13 mouse cellular contexts compared by ENCODE assay signal in genomic region chr7:45574472-45575379, GRCm38 (mm10). TPM values are rescaled to one million over a fixed set of nuclear protein-coding genes. Genes with fewer than 3 reads are reported as not detected.
A peak's percentile ranks its signal among the peaks of the same experiment; 100 is the strongest.
DNase-seq lines count a peak whose midpoint lies in the region; ATAC-seq and TF ChIP-seq lines count a peak whose summit lies in the region.
"Had no signal": no experiment of that assay in that cellular context is flagged by ENCODE, and none has a peak within 500 bp of the region (broad histone marks: within the 10 kb centered on the region; RNA-seq: fewer than 3 reads in every experiment).

No protein-coding gene starts in this region.

- H3K27ac ChIP-seq in heart, embryonic 10.5 days = peak overlapping the region; percentile 54; the same call in 1 of the 2 replicates
- no peak overlapping the region; the same call in 1 of the 2 replicates for H3K27ac ChIP-seq in heart, adult 2 months
- peak overlapping the region; percentile 83 for H3K27ac ChIP-seq in kidney, embryonic 16.5 days (ENCODE audit: low read length)
- H3K27ac ChIP-seq in liver, embryonic 15.5 days (replicated peaks) = peak overlapping the region; percentile 48
- H3K27ac ChIP-seq in left cerebral cortex, adult 2 months = no peak overlapping the region
- H3K27ac ChIP-seq: hindbrain, embryonic 12.5 days; limb, embryonic 15.5 days had no signal

- no peak for DNase-seq in heart, embryonic 10.5 days (ENCODE audit: low spot score)
- DNase-seq in heart, adult 2 months = no peak
- no peak for DNase-seq in G1E (ENCODE audit: low spot score)
- no peak for DNase-seq in left cerebral cortex, adult 2 months (ENCODE audit: extremely low spot score in 1 of 2, low spot score in 2 of 2)
- DNase-seq: cerebellum, postnatal 36 days had no signal

- no peak for TF ChIP-seq CTCF in heart, adult 2 months (IDR thresholded peaks at IDR 0.05)
- no peak for TF ChIP-seq CTCF in G1E (IDR thresholded peaks at IDR 0.05; ENCODE audit: low read depth, low read length)
- TF ChIP-seq CTCF in left cerebral cortex, adult 2 months (IDR thresholded peaks at IDR 0.05) = no peak

- no peak overlapping the region for H3K9ac ChIP-seq in heart, adult 2 months (ENCODE audit: low read depth, low read length)
- H3K9ac ChIP-seq in kidney, embryonic 16.5 days (replicated peaks; ENCODE audit: low read length) = peak overlapping the region; percentile 39
- peak overlapping the region; percentile 31 for H3K9ac ChIP-seq in liver, embryonic 15.5 days
- H3K9ac ChIP-seq: hindbrain, embryonic 12.5 days; limb, embryonic 15.5 days had no signal

- H3K4me1 ChIP-seq in heart, embryonic 10.5 days = peaks cover 36% of the 10 kb centered on the region
- peaks cover 4% of the 10 kb centered on the region for H3K4me1 ChIP-seq in heart, adult 2 months (ENCODE audit: control insufficient read depth, insufficient read depth, low read length)
- H3K4me1 ChIP-seq in G1E (ENCODE audit: insufficient read depth, low read depth, low read length) = peaks cover 51% of the 10 kb centered on the region
- H3K4me1 ChIP-seq in kidney, embryonic 16.5 days (ENCODE audit: insufficient read depth, low read length) = peaks cover 43% of the 10 kb centered on the region
- H3K4me1 ChIP-seq in liver, embryonic 15.5 days (replicated peaks) = peaks cover 35% of the 10 kb centered on the region

- peaks cover 38% of the 10 kb centered on the region for H3K36me3 ChIP-seq in heart, embryonic 10.5 days
- no peaks in the 10 kb centered on the region for H3K36me3 ChIP-seq in heart, adult 2 months (ENCODE audit: control insufficient read depth, insufficient read depth, low read length)
- H3K36me3 ChIP-seq in G1E (replicated peaks) = peaks cover 64% of the 10 kb centered on the region
- peaks cover 17% of the 10 kb centered on the region; the same call in 1 of the 2 replicates for H3K36me3 ChIP-seq in kidney, embryonic 16.5 days (ENCODE audit: insufficient read depth, low read length)
- H3K36me3 ChIP-seq in liver, embryonic 15.5 days (replicated peaks) = peaks cover 40% of the 10 kb centered on the region

- no peaks in the 10 kb centered on the region for H3K27me3 ChIP-seq in heart, embryonic 10.5 days (ENCODE audit: insufficient read depth, poor library complexity, severe bottlenecking)
- H3K27me3 ChIP-seq in heart, adult 2 months (ENCODE audit: control insufficient read depth, insufficient read depth, low read length) = no peaks in the 10 kb centered on the region
- H3K27me3 ChIP-seq in G1E (ENCODE audit: insufficient read depth, low read length) = no peaks in the 10 kb centered on the region
- H3K27me3 ChIP-seq in kidney, embryonic 16.5 days (ENCODE audit: insufficient read depth, low read length) = no peaks in the 10 kb centered on the region
- H3K27me3 ChIP-seq in liver, embryonic 15.5 days = no peaks in the 10 kb centered on the region
- H3K27me3 ChIP-seq: hindbrain, embryonic 12.5 days; limb, embryonic 15.5 days had no signal

- intact Hi-C loops in heart, adult 2 months (cut with DNase I) = no loop called here
- intact Hi-C loops in left cerebral cortex, adult 2 months (cut with DNase I) = no loop called here

- no peak for TF ChIP-seq POLR2A in heart, adult 2 months (IDR thresholded peaks at IDR 0.05; ENCODE audit: insufficient read depth, low read depth, low read length)

- no peaks in the 10 kb centered on the region for H3K9me3 ChIP-seq in heart, embryonic 10.5 days
- no peaks in the 10 kb centered on the region for H3K9me3 ChIP-seq in G1E (replicated peaks)
- H3K9me3 ChIP-seq in kidney, embryonic 16.5 days (ENCODE audit: low read length) = no peaks in the 10 kb centered on the region
- no peaks in the 10 kb centered on the region for H3K9me3 ChIP-seq in liver, embryonic 15.5 days (replicated peaks)
- H3K9me3 ChIP-seq: hindbrain, embryonic 12.5 days; limb, embryonic 15.5 days had no signal

- WGBS in heart, embryonic 10.5 days = 79% methylated on average over 15 of the region's 15 CpGs
- 81% methylated on average over 15 of the region's 15 CpGs for WGBS in heart, adult 2 months
- WGBS in kidney, embryonic 16.5 days = 38% methylated on average over 15 of the region's 15 CpGs
- WGBS in liver, embryonic 15.5 days (ENCODE audit: insufficient replicate concordance) = 69% methylated on average over 15 of the region's 15 CpGs

- ATAC-seq in G1E (ENCODE audit: extremely low read depth, insufficient number of reproducible peaks, low FRiP score, poor library complexity, severe bottlenecking) = no peak
- peak; percentile 50 for ATAC-seq in kidney, embryonic 16.5 days (ENCODE audit: low FRiP score, low TSS enrichment)
- ATAC-seq in liver, embryonic 15.5 days (ENCODE audit: insufficient read depth) = peak; percentile 59
- ATAC-seq in granulocyte monocyte progenitor cell, adult 5-6 weeks (replicated peaks; ENCODE audit: poor library complexity, severe bottlenecking) = no peak
- no peak for ATAC-seq in megakaryocyte, adult 5-6 weeks (ENCODE audit: poor library complexity, severe bottlenecking)

- no peaks in the 10 kb centered on the region for H3K79me2 ChIP-seq in heart, adult 2 months (replicated peaks; ENCODE audit: control insufficient read depth, insufficient read depth, low read length)

- no peak for TF ChIP-seq EP300 in heart, adult 2 months (IDR thresholded peaks at IDR 0.05; ENCODE audit: insufficient read depth, low read depth, low read length)

- no peak overlapping the region for H3K4me3 ChIP-seq in heart, embryonic 10.5 days
- H3K4me3 ChIP-seq in heart, adult 2 months = no peak overlapping the region
- H3K4me3 ChIP-seq in G1E (ENCODE audit: low read depth, low read length) = 0 out of 2 replicates have a peak overlapping the region, but pooled peaks have one; percentile 11
- H3K4me3 ChIP-seq in kidney, embryonic 16.5 days (ENCODE audit: low read length) = peak overlapping the region; percentile 34
- H3K4me3 ChIP-seq in liver, embryonic 15.5 days (replicated peaks) = peak overlapping the region; percentile 41
- no peak overlapping the region for H3K4me3 ChIP-seq in left cerebral cortex, adult 2 months
- H3K4me3 ChIP-seq: hindbrain, embryonic 12.5 days; limb, embryonic 15.5 days had no signal

- H3K4me2 ChIP-seq in kidney, embryonic 16.5 days (replicated peaks; ENCODE audit: low read depth, low read length) = peak overlapping the region; percentile 33
- peak overlapping the region; percentile 45 for H3K4me2 ChIP-seq in liver, embryonic 15.5 days
- H3K4me2 ChIP-seq: hindbrain, embryonic 12.5 days; limb, embryonic 15.5 days had no signal

RNA-seq across cellular contexts. Expression of gene Bcat2, which starts 4.8 kb away (rescaled TPM):
- polyA plus RNA-seq in heart, embryonic 10.5 days (2016; fragmentation: Nextera tagmentation; extraction: Ambion mirVana) = 76.7 and 80.8 TPM in 2 replicates
- total RNA-seq in heart, adult 2 months (2021) = 100 to 1,000 TPM; 219 to 306 TPM
- polyA plus RNA-seq in heart, adult 2 months (2012; rRNA removed) = 142 and 198 TPM in 2 replicates
- total RNA-seq in G1E (2014; fragmentation: Nextera tagmentation) (149 and 178 TPM in 2 replicates), G1E (2017) (45.9 and 47.0 TPM in 2 replicates)
- polyA plus RNA-seq in G1E (2012) = 73.1 and 114 TPM in 2 replicates
- polyA plus RNA-seq in kidney, embryonic 16.5 days (2015; fragmentation: Nextera tagmentation; extraction: Ambion mirVana) = 87.9 and 93.2 TPM in 2 replicates
- 46.3 and 48.5 TPM in 2 replicates for polyA plus RNA-seq in liver, embryonic 15.5 days (2015; fragmentation: Nextera tagmentation; extraction: Ambion mirVana)
- 69.1 and 81.6 TPM in 2 replicates for total RNA-seq in granulocyte monocyte progenitor cell, adult 5-6 weeks (2014; fragmentation: Nextera tagmentation)
- total RNA-seq in granulocyte monocyte progenitor cell, adult 5-6 weeks (2017) = 38.9 and 42.7 TPM in 2 replicates
- 10 to 100 TPM; 25.4 to 26.2 TPM for total RNA-seq in left cerebral cortex, adult 2 months (2021)
- total RNA-seq in megakaryocyte, adult 5-6 weeks (2015) = 24.6 and 26.6 TPM in 2 replicates
- total RNA-seq in megakaryocyte, adult 5-6 weeks (2017) = 16.7 and 24.1 TPM in 2 replicates

RNA-seq across cellular contexts. Expression of gene Hsd17b14, which starts 20.0 kb away (rescaled TPM):
- 0.42 and 1.2 TPM in 2 replicates for polyA plus RNA-seq in heart, embryonic 10.5 days (2016; fragmentation: Nextera tagmentation; extraction: Ambion mirVana)
- total RNA-seq in heart, adult 2 months (2021) = under 1 TPM in 1 of 2 experiments, not detected in 1; 0.76 TPM
- 0.45 and 0.47 TPM in 2 replicates for polyA plus RNA-seq in heart, adult 2 months (2012; rRNA removed)
- total RNA-seq in G1E (2014; fragmentation: Nextera tagmentation) = 34.9 and 44.8 TPM in 2 replicates
- 8.2 and 14.5 TPM in 2 replicates for total RNA-seq in G1E (2017)
- 5.1 and 6.0 TPM in 2 replicates for polyA plus RNA-seq in G1E (2012)
- polyA plus RNA-seq in kidney, embryonic 16.5 days (2015; fragmentation: Nextera tagmentation; extraction: Ambion mirVana) = 13.5 and 15.5 TPM in 2 replicates
- polyA plus RNA-seq in liver, embryonic 15.5 days (2015; fragmentation: Nextera tagmentation; extraction: Ambion mirVana) = 1.9 and 2.2 TPM in 2 replicates
- 4.4 TPM in 1 of 2 replicates, not detected in the other for total RNA-seq in granulocyte monocyte progenitor cell, adult 5-6 weeks (2014; fragmentation: Nextera tagmentation)
- 0.26 and 0.41 TPM in 2 replicates for total RNA-seq in granulocyte monocyte progenitor cell, adult 5-6 weeks (2017)
- total RNA-seq in left cerebral cortex, adult 2 months (2021) = under 1 TPM; 0.61 to 0.68 TPM
- 0.25 TPM in 1 of 2 replicates, not detected in the other for total RNA-seq in megakaryocyte, adult 5-6 weeks (2015)
- total RNA-seq in megakaryocyte, adult 5-6 weeks (2017) = not detected in 2 replicates

RNA-seq across cellular contexts. Expression of gene Fgf21, which starts 40.6 kb away (rescaled TPM):
- not detected in 2 replicates for polyA plus RNA-seq in heart, embryonic 10.5 days (2016; fragmentation: Nextera tagmentation; extraction: Ambion mirVana)
- total RNA-seq in heart, adult 2 months (2021) = not detected
- polyA plus RNA-seq in heart, adult 2 months (2012; rRNA removed) = not detected in 2 replicates
- total RNA-seq in G1E (2014; fragmentation: Nextera tagmentation) = not detected in 2 replicates
- 0.16 TPM in 1 of 2 replicates, not detected in the other for total RNA-seq in G1E (2017)
- not detected in 2 replicates for polyA plus RNA-seq in G1E (2012)
- not detected in 2 replicates for polyA plus RNA-seq in kidney, embryonic 16.5 days (2015; fragmentation: Nextera tagmentation; extraction: Ambion mirVana)
- polyA plus RNA-seq in liver, embryonic 15.5 days (2015; fragmentation: Nextera tagmentation; extraction: Ambion mirVana) = not detected in 2 replicates
- total RNA-seq in granulocyte monocyte progenitor cell, adult 5-6 weeks (2014; fragmentation: Nextera tagmentation) = not detected in 2 replicates
- not detected in 2 replicates for total RNA-seq in granulocyte monocyte progenitor cell, adult 5-6 weeks (2017)
- total RNA-seq in left cerebral cortex, adult 2 months (2021) = not detected
- total RNA-seq in megakaryocyte, adult 5-6 weeks (2015) = not detected in 2 replicates
- not detected in 2 replicates for total RNA-seq in megakaryocyte, adult 5-6 weeks (2017)
- total RNA-seq: gastrocnemius, adult 8-10 months; layer of hippocampus, postnatal 25 days had no signal

RNA-seq across cellular contexts. Expression of gene Fut1, which starts 42.4 kb away (rescaled TPM):
- polyA plus RNA-seq in heart, embryonic 10.5 days (2016; fragmentation: Nextera tagmentation; extraction: Ambion mirVana) = not detected in 2 replicates
- not detected for total RNA-seq in heart, adult 2 months (2021)
- polyA plus RNA-seq in heart, adult 2 months (2012; rRNA removed) = 0.25 TPM in 1 of 2 replicates, not detected in the other
- total RNA-seq in G1E (2014; fragmentation: Nextera tagmentation) = not detected in 2 replicates
- total RNA-seq in G1E (2017) = 0.16 TPM in 1 of 2 replicates, not detected in the other
- not detected in 2 replicates for polyA plus RNA-seq in G1E (2012)
- polyA plus RNA-seq in kidney, embryonic 16.5 days (2015; fragmentation: Nextera tagmentation; extraction: Ambion mirVana) = 0.27 and 0.32 TPM in 2 replicates
- polyA plus RNA-seq in liver, embryonic 15.5 days (2015; fragmentation: Nextera tagmentation; extraction: Ambion mirVana) = not detected in 2 replicates
- not detected in 2 replicates for total RNA-seq in granulocyte monocyte progenitor cell, adult 5-6 weeks (2014; fragmentation: Nextera tagmentation)
- not detected in 2 replicates for total RNA-seq in granulocyte monocyte progenitor cell, adult 5-6 weeks (2017)
- total RNA-seq in left cerebral cortex, adult 2 months (2021) = not detected
- not detected in 2 replicates for total RNA-seq in megakaryocyte, adult 5-6 weeks (2015)
- total RNA-seq in megakaryocyte, adult 5-6 weeks (2017) = not detected in 2 replicates
- total RNA-seq: gastrocnemius, adult 8-10 months; layer of hippocampus, postnatal 25 days had no signal
- polyA plus RNA-seq: hindbrain, embryonic 12.5 days had no signal

RNA-seq across cellular contexts. Expression of gene Izumo1, which starts 46.9 kb away (rescaled TPM):
- polyA plus RNA-seq in heart, embryonic 10.5 days (2016; fragmentation: Nextera tagmentation; extraction: Ambion mirVana) = 0.25 and 0.49 TPM in 2 replicates
- under 1 TPM; 0.26 to 0.27 TPM for total RNA-seq in heart, adult 2 months (2021)
- polyA plus RNA-seq in heart, adult 2 months (2012; rRNA removed) = 0.29 and 0.70 TPM in 2 replicates
- total RNA-seq in G1E (2014; fragmentation: Nextera tagmentation) (0.68 TPM in 1 of 2 replicates, not detected in the other), G1E (2017) (0.05 TPM in 1 of 2 replicates, not detected in the other)
- polyA plus RNA-seq in G1E (2012) = 0.10 and 0.12 TPM in 2 replicates
- polyA plus RNA-seq in kidney, embryonic 16.5 days (2015; fragmentation: Nextera tagmentation; extraction: Ambion mirVana) = 0.13 and 0.14 TPM in 2 replicates
- 0.06 and 0.10 TPM in 2 replicates for polyA plus RNA-seq in liver, embryonic 15.5 days (2015; fragmentation: Nextera tagmentation; extraction: Ambion mirVana)
- not detected in 2 replicates for total RNA-seq in granulocyte monocyte progenitor cell, adult 5-6 weeks (2014; fragmentation: Nextera tagmentation)
- total RNA-seq in granulocyte monocyte progenitor cell, adult 5-6 weeks (2017) = 0.34 TPM in 1 of 2 replicates, not detected in the other
- total RNA-seq in left cerebral cortex, adult 2 months (2021) = under 1 TPM in 1 of 2 experiments, not detected in 1; 0.34 TPM
- total RNA-seq in megakaryocyte, adult 5-6 weeks (2015) = not detected in 2 replicates
- total RNA-seq in megakaryocyte, adult 5-6 weeks (2017) = 0.22 TPM in 1 of 2 replicates, not detected in the other
- total RNA-seq: gastrocnemius, adult 8-10 months; layer of hippocampus, postnatal 25 days had no signal

Comparison
In these comparisons a context has a peak if more than half of its experiments do, and no peak if none do; other contexts are left out.
1. H3K27ac ChIP-seq: peak in heart, embryonic 10.5 days (single experiment), kidney, embryonic 16.5 days (single experiment) and liver, embryonic 15.5 days (single experiment); none in heart, adult 2 months (single experiment) and left cerebral cortex, adult 2 months (single experiment).
2. H3K4me3 ChIP-seq: peak in G1E (single experiment), kidney, embryonic 16.5 days (single experiment) and liver, embryonic 15.5 days (single experiment); none in heart, embryonic 10.5 days (single experiment), heart, adult 2 months (single experiment) and left cerebral cortex, adult 2 months (single experiment).
3. ATAC-seq: peak in kidney, embryonic 16.5 days (single experiment) and liver, embryonic 15.5 days (single experiment); none in G1E (single experiment), granulocyte monocyte progenitor cell, adult 5-6 weeks (single experiment) and megakaryocyte, adult 5-6 weeks (single experiment).